Mouse (Mus musculus) cerebellum, postnatal 10 days (tissue): ENCODE measurements around the gene Acsm3.
A peak's percentile ranks its signal among the peaks of the same experiment; 100 is the strongest.

Experiments used
- DNase-seq, 2 experiments: peaks; one replicate each; pipeline ENCODE4 v3.0.0; 2021; ENCODE audit warnings: mixed read lengths in 2 of 2

Acsm3 gene

GRCm38 (mm10) chr7:119760527-119760951 is at the start of gene Acsm3:
Gene Acsm3 (plus strand): TSS chr7:119760923.
- DNase-seq, result no peak

GRCm38 (mm10) chr7:119714111-119714510 is 46.6 kb upstream of the Acsm3 start:
- DNase-seq, result no peak

- peak; percentile 99 for DNase-seq
Observed at GRCm38 (mm10) chr7:119720253-119720946, 40.3 kb upstream of the Acsm3 start, which contains the start of gene Thumpd1. Gene Thumpd1 (minus strand): TSS chr7:119720798.

DNA sequence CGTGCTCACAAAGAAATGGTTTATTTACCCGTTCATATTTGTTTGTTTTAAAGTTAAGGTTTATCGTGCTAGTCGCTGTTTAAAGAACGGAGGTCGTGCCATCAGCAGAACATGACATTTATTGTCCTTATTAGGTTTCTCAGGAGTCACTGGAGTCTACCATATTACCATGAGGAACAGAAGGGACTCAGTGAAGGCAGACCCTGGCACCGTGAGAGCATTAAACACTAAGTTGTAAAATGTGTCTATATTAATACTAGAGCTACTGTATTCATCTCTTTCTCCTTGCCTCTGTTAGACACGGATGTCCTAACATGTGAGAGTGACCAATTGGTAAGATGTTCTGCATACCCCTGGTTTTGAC is 39.8 kb upstream of the Acsm3 start:
- DNase-seq, result peak; percentile 35 to 60

- DNase-seq, result no peak
Observed at GRCm38 (mm10) chr7:119727621-119728020, 33.1 kb upstream of the Acsm3 start.

- DNase-seq, result peak; percentile 20 to 26
Observed at GRCm38 (mm10) chr7:119731262-119731661, 29.5 kb upstream of the Acsm3 start.

GRCm38 (mm10) chr7:119738877-119739276 is 21.8 kb upstream of the Acsm3 start:
- no peak for DNase-seq

DNA sequence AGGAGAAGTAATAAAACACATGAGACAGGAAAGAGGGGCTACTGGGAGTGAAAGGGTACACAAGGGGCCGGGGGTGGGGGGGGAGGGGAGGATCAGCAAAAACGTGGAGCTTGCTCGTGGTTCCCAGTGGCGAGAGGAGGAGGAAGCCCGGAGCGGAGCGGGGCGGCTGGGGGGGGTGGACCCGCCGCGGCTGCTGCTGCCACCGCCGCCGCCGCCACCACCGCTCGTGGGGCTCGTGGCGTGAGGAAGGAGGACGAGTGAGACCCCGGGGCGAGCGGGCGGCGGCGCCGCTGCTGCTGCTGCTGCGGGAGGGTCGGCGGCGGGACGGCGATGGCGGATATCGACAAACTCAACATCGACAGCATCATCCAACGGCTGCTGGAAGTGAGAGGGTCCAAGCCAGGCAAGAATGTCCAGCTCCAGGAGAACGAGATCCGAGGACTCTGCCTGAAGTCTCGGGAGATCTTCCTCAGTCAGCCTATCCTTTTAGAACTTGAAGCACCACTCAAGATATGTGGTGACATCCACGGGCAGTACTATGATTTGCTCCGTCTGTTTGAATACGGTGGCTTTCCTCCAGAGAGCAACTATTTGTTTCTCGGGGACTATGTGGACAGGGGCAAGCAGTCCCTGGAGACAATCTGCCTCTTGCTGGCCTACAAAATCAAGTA is 20.8 kb upstream of the Acsm3 start:
- peak in 1 of 2 experiments; percentile 10 for DNase-seq

- peak; percentile 4 to 12 for DNase-seq
Observed at GRCm38 (mm10) chr7:119744321-119744720, 16.4 kb upstream of the Acsm3 start.

- DNase-seq, result peak; percentile 7 to 11
Observed at GRCm38 (mm10) chr7:119745869-119746268, 14.9 kb upstream of the Acsm3 start.

DNA sequence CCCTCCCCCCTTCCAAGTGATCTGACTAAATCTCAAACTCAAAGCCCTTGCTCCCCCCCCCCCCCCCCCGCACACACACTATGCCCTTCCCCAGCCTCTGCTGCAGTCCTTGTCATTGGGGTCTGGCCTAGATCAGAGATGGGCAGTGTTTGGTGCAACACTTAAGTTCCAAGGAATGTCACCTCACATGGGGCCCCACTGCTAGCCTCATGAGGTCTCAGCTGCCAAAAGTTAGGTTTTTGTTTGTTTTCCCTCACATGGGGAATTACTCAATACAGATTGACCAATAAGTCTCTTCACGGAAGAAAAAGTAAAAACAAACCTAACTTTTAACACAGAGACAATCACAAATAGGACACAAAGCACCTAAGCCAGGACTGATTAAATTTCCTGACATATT is 12.0 kb upstream of the Acsm3 start:
- no peak for DNase-seq

- DNase-seq, result peak in 1 of 2 experiments; percentile 6
Observed at GRCm38 (mm10) chr7:119749942-119750341, 10.8 kb upstream of the Acsm3 start.

DNA sequence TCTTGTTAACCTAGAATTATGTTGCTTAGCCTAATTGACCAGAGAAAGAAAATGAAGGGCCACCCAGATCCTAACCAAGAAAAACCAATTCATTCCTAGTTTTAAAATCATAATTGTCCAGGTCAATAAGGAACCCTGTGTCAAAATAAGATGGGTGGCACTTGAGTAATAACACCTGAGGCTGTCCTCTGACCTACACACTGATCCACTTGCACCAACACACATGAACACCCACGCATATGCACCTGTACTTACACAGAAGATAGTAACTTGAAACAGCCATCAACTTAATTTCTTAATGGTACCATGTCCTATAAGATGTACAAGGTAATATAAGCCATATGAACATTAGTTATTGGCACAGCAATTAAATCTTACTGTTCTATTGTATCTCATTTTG is 7.0 kb upstream of the Acsm3 start:
- no peak for DNase-seq

DNA sequence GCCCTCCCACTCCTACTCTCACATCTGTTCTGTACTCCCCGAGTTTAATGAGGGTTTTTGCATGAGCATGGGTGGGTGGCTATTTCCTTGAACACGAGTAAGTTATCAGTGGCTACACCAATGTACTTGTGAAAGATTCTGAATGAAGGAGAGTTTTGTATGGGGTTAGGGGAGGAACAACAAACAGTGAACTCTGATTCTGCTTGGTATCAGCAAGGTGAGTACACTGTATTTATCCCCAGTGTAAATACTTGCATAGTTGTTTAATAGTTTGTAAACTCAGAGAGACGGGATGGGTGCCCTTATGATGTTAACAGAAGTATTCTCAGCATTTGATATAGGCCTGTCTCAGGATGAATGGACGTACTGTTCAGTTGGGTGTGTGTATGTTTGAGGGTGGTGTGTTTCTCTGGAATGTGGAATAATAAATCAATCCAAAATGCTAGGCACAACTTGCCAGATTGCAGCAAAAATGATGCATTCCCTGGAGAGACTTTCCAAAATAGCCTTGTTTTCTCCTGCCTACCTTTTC is 1.5 kb downstream of the Acsm3 start:
- DNase-seq, result no peak

DNA sequence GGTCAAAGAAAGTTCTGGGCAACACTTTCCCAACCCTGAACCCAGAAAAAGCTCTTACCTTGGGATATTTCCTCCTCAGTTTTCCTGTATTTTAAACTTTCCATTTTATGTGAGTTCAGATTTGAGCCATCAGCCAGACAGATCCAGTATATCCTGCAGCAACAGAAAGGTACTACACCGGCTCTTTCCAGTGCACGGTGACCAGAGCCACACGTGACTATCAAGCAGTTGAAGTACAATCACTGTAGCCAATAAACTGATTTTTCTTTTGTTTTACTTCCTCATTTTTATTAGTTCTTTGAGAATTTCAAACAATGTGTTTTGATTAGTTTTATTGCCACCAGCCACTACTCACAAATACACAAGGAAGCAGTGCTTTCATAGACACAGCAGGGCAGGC is 3.7 kb downstream of the Acsm3 start:
- no peak for DNase-seq

DNA sequence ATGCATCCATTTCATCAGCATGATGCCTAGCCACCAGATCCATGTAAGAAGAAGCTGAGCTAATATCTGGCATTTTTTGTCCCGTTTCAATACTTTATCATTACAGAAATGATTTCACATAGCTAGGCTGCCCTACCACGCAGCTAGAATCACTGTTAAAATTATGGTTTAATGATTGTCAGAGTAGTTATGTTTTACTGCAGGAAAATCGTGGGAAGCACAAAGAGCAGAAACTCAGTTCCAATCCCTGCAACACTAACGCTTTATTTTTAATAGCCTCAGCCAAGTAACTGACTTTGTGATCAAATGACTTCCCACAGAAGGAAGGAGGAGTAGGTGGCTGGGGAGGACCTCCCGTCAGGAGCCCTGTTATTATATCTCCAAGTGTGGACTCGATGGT is 6.3 kb downstream of the Acsm3 start:
- DNase-seq, result no peak

DNA sequence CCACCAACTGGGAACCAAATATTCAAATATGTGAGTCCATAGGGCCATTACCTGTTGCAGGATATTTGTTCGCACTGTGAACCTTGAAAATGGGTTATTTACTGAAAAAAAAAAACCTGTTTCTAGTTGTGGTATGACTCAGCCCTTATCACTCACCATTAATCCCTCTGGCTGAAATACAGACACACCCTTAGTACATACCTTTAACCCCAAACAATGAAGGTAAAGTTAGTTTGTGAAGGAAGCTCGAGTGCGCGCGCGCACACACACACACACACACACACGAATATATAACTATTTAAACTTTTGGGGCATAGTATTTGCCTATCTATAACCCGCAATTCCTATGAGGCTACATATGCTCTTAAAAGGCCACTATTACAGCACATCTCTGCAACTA is 9.2 kb downstream of the Acsm3 start:
- no peak for DNase-seq

GRCm38 (mm10) chr7:119783453-119783852 is 22.7 kb downstream of the Acsm3 start:
- no peak for DNase-seq

GRCm38 (mm10) chr7:119784908-119785307 is 24.2 kb downstream of the Acsm3 start:
- DNase-seq, result no peak

GRCm38 (mm10) chr7:119789024-119789423 is 28.3 kb downstream of the Acsm3 start:
- no peak for DNase-seq

DNA sequence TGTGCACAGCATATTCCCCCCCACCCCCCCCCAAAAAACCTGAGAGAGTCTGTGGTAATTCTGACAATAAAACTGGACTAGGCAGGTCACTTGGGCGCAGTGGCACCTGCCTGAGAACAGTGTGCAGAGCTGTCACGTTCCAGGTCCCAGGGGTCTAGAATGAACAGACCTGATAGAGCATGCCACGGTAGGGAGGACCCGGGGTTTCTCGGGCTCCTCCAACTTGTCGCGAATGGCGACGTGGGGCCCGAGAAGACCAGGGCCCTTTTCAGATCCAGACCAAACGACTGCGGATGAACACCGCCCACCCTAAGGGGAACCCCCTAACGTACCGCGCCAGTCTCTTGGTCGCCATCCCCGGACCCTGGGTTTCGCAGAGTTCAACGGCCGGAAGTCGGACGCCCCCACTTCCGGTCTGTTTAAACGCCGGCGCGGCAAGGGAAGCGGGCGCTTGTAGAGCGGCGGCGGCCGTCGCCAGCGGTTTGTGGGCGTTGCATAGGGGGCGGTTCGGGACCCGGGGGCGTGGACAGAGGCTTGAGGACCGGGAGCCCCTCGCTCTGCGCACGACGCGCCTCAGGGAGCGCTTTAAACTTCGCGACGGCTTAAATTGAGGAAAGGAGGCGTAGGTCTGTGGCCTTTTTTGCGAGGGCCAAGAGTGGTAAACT is 33.0 kb downstream of the Acsm3 start, which contains the start of the genes Rexo5 and Eri2:
Gene Rexo5, plus strand, starts transcription at position 421 of the 665 bp plus-strand sequence.
Gene Eri2, minus strand, starts transcription at position 473 of the 665 bp plus-strand sequence.
- DNase-seq, result peak; percentile 90 to 93

DNA sequence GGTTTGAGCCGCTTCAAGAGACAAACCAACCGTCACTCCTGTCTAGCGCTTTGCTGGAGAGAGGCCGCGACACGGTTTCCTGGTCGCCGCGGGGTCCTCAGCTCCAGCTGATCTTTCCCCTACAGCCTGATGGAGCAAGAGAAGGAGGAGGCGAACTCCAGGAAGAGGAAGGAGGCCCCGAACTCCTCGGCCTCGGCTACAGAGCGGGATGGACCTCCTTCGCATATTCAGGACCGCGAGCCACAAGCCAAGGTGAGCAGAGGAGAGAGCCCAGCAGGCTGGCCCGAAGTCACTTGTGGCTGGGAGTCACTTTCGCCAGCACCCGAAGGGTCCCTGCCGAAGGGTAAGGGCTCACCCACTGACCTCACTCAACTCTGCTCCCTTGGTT is 33.5 kb downstream of the Acsm3 start:
- DNase-seq, result no peak

- DNase-seq, result no peak
Observed at GRCm38 (mm10) chr7:119795311-119795710, 34.6 kb downstream of the Acsm3 start.
